Mouse (Mus musculus) spleen, postnatal 36 days (tissue): ENCODE data around the gene Cdt1.

ENCODE experiments used
- DNase-seq, 2 experiments: peaks; one replicate each; pipeline ENCODE4 v3.0.0; 2022; ENCODE audit warnings: low spot score in 2 of 2, mixed read lengths in 1 of 2

Gene Cdt1

DNA sequence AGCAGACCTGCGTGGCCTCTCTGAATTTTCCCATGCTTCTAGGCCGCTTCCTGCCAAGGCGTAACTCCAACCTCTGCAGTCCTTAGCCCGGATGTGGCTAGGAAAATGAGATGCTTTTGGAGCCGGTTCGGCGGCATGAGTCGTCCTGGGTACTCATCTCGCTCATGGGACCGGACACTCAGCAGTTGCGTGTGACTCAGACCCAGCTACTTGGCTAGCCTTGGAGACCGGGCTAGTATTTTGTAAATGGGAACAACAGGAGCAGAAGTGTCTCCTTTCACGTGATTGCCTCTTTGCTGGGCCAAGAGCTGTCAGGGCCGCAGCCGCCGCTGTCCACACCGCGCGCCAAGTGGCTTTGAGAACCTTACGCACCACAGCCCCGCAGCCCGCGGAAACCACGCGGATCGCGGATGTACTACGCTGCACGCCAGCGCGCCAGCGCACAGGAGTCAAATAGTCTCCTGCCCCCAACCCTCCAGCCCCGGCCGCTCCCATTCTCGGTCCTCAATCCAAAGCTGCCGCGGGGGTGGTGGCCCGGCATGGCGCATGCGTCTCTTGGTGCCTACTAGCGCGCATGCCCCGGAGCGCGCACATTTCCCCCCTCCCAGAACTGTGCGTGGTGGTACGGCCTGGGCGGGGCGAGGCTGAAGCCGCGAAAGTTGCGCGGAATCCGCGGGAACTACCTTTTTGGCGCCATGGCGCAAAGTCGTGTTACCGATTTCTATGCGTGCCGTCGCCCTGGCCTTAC, at the start of gene Cdt1:
Gene Cdt1, plus strand, starts transcription at position 655 of the 748 bp plus-strand sequence.
- peak; percentile 93 to 94 for DNase-seq

DNA sequence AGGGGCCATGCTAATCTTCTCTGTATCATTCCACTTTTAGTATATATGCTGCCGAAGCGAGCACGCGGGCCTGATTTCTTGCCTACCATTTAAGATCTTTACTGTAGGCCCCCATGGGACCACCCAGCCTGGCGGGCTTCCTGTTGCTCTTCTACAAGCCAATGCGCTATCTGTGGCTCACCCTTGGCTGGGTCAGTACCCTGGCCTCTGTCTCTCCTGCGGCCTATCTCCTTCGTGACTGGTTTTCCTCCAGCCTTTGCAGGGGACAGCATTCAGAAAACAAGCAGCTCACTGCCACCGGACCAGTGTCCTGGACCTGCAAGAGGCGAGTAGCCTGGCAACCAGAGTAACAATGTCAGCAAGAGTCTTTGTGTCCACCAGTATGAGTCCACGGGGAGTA, 47.2 kb upstream of the Cdt1 start:
- no peak for DNase-seq

DNA sequence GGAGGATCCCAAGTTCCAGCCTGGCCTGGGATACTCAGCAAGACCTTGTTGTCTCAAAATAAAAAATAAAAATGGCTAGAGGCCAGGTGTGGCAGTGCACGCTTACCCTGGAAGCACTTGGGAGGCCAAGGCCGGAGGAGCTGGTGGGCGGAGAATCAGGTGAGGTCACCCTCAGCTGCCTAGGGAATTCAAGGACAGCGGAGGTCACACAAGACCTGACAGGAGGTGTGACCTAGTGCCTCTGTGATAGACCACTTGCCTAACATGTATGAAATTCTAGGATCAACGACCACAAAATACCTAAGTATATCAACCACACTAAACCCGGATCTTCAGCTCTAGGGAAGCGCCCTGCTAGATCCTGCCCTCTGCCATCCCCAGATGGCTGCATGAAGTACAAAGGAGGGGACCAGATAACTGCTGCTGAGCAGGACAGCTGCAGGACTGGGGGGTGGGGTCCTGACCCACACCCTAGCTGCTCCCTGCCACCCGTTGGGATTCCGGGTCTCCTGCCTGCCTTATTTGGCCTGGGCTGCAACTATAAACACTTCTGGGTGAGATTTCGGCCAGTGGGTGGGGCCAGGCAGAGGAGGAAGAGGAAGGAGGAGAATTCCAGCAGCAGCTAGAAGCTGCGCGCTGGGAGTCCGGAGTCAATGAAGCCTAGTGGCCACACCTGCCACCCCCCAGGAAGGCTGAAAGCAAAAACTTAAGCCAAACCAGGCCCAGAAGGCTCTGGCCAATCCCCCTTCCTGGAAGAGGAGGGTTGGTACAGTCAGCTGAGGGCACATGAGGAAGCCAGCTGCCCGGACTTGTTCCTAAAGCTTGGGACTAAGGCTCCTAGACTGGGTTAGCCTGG, 44.8 kb upstream of the Cdt1 start:
- DNase-seq, result no peak

DNA sequence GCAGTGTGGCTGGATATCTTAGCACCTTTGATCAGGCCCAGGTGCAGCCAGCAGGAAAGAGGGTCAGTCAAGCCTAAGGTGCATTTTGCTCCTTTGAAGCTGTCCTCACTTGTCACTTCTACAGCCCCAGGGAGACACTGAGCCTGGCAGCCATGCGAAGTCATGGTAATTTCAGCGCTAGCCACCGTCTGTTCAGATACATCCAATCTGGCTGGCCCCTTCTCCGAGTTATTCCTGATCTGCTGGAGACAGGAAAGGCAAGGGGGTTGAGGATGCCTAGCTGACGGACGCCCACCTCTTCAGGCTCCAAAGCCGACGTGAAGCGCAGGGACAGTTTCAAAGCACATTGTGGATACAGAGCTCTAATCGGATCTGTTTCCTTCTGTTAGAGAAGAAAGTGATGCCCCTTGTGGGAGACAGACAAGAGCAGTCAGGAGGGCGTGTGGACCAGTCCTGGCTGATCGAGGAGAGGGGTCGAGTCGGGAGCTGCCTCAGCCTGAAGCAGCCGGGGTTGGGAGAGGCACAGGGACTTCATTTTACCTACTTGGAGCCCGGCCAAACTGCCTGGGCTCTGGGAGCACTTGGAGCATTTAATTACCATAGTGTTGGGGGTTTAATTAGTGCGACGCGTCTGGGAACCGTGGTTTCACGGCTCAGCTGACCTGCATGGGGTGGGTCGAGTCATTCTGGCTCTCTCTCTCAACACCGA, 44.0 kb upstream of the Cdt1 start:
- no peak for DNase-seq

DNA sequence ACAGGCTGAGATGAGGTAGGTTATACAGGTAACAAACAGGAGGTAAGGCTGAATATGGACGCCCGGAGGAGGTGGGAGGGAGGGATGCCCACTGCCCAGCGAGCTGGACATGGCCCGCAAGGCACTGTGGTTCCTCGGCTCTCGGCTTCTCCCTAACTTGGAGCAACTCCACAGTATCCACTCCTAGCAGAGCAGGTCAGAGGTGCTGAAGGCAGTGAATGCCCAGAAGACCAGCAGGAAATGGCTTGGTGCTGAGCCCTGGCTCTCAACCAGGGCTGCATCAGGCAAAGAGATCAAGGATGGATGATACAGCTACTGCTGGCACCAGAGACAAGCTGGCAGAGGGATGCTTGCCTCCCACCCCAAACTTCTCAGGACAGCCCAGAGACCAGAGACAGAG, 43.3 kb upstream of the Cdt1 start:
- no peak for DNase-seq

DNA sequence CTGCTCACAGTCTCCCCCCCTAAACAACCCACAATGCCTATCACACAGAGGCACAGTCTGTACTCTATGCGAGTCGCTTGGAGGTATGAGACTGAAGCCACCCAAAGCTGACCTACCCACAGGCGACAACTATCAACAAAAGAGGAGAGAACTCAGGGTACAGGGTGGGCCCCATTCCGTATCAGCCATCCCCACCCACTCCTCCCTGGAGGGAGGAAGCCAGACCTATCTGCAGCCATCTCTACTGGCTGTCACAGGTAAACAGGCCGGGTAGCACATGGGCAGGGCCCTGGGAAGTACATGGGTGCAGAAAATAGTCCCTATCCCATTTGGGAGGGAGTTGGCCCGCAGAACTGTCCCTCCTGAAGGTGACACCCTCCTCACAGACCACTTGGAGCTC, 42.8 kb upstream of the Cdt1 start:
- no peak for DNase-seq

DNA sequence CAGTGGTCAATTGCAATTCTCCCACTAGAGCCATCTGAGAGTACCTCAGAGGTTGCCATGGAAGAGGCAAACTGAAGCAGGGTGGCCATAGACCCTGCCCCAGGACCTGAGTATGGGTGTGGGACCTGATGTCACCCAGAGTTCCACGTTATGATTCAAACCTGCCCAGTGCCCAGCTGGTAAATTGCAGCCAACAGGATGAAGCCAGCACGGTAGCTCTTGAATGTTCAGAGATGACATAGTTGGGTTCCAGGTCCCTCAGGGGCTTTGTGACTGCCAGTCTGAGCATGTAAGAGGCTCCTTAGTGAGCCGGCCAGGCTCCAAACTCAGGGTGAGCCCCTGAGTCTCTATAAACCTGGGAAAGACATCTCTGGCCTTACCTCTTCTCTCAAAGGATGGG, 41.7 kb upstream of the Cdt1 start:
- DNase-seq, result no peak

DNA sequence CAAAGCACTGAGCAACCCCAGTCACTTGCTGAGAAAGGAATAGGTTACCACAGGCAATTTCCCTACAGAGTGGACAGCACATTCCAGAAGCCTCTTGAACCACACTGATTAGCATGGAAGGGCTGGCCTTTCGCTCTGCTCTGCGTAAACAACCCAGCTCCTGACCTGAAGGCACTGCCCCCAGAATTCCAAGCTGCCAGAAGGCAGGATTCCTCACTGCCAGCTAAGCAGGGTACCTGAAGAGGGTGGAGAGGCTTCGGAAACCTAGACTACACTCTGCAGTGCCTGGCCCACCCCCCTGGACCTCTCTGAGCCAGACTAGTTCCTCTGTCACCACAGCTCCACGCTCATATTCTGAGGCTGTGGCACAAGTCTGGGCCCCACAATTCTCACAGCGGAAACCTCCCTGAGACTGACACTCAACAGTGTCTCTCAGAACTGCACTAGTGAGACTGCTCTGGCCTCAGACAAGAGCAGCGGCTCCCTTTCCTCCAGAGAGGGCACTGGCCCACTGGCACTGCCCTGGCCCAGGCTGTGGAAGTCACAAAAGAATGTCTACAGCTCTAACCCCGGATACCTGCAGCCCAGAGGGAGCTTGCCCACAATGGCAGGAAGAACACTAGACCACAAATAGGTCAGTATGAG, 41.2 kb upstream of the Cdt1 start:
- no peak for DNase-seq

DNA sequence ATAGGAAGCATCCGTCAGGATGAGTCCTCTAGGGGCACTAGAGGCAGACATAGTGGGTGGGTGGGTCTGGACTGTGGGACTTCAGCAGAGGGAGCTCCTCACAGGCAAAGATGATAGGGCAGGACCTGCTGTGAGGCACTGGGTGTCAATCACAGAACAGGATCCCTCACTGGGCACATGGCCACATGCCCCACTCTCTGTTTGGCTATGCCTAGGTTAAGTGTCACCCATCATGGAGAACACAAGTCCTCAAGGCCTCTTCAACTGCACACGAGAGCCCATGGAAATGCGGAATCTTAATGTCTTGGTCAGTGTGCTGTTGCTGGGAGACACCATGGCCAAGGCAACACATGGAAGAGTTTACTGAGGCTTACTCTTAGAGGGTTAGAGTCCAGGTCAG, 39.9 kb upstream of the Cdt1 start:
- DNase-seq, result no peak

DNA sequence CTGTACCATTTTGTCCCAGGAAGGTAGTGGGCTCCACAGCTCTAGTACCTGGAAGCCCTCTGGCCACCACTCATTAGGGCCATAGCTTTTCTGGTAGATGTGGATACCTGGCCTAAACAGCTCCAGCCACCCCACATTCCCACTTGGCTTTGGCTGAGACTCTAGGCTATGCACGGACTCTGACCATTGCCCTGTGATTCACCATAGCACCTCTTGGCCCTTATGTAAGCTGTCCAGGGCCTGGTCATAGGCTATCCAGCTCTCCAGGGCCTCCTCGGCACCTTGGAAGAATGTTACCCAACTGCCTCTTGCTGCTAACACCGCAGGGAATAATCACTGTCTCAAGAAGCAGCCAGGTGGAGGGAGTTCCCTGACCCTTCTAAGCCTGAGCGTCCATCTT, 38.7 kb upstream of the Cdt1 start:
- no peak for DNase-seq

DNA sequence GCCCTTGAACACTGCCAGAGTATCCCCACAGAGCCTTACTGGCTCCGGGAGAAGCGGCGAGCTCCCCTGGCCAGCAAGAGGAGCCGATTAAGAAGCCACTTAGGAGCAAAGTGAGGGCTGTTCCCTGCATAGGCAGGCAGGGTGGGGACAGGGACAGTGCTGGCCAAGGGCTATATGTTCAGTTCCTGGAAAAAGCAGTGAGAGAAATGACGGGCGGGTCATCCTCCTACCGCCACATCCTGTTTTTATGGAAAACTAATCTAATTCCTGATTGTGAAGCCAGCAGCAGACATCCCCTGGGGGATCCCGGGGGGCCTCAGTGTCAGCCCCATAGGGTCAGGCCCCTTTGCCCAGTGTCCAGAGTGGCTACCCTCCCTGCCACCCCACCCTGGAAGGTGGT, 36.5 kb upstream of the Cdt1 start:
- no peak for DNase-seq

DNA sequence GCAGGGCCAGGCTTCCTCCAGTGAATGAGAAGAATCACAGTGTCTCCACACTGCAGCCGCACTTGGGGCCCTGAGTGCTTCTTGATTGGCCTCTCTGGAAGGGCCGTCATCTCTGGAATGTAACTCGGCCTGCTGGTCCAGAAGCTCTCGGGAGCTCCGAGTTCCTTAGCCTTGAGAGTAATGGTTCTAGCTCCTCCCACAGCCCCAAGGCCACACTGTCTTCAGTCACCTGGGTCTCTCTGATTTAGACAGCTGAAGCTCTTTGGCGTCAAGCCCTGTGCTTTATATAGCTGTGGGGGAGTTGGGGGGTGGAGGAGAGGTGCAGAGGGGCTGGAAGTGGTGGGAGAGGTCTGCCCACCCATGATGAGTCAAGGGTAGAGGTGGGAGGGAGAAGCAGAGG, 30.8 kb upstream of the Cdt1 start:
- DNase-seq, result no peak

DNA sequence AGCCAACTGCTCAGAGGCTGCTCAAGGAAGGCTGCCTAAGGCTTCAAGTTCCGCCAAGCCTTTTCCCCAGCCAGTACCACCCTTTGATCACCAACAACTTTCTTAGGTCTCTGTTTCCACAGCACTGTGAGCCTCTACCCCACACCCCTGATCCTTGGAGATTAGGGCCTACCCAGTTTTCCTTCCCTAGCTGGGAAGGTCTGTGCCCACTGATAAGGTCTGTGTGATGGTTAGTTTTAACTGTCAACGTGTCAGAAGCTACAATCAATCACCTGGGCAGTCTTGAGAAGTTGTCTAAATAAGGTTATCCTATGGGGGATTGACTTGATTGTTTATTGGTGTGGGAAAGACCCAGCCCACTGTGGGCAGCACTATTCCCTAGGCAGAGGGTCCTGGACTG, 30.0 kb upstream of the Cdt1 start:
- peak; percentile 31 to 63 for DNase-seq

DNA sequence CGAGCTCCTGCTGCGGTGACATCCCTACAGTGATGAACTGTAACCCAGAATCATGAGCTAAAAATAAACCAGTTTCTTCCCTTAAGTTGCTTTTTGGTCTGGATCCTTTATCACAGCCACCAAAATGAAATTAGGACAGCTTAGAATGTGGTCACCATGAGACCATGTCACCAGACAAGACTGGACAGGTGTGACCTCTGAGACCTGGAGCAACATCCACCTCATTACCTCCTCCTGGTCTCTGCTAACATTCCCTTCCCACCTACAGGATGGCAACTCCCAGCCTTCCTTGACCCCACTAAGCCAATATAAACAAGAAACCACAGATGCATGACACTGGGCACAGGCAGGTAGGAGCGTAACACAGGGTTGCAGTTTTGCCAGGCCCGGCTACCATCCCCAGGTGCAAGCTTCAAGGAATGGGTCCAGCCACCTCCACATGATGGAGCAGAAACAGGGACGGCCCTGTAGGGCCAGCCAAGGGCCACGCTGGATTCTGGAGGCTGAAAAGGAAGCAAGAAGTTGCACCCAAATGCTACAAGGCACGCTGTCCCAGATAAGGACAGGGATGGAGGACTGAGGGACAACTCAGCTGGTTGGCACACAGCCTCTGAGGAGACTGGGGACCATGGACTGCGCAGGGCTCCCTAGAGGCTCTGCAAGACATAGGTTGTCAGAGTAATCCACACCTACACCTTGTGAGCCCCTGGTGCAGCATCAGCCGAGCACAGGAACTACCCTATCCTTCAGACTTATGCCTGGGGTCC, 29.3 kb upstream of the Cdt1 start:
- DNase-seq, result no peak

DNA sequence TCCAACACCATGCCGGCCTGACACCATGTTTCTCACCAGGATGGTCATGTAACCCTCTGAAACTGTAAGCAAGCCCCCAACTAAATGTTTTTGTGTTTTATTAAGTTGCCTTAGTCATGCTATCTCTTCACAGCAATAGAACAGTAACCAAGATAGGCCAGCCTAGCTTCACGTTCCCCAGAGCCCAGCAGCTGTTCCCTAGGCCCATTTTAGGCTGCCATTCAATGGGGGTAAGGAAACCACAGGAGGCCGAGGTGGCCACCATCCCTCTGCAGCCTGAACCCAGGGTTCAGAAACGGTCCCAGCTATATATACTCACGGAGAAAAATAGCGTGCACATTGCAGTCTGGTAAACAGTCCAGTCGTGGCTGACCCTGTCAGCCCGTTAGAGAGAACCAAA, 23.7 kb upstream of the Cdt1 start:
- DNase-seq, result no peak

DNA sequence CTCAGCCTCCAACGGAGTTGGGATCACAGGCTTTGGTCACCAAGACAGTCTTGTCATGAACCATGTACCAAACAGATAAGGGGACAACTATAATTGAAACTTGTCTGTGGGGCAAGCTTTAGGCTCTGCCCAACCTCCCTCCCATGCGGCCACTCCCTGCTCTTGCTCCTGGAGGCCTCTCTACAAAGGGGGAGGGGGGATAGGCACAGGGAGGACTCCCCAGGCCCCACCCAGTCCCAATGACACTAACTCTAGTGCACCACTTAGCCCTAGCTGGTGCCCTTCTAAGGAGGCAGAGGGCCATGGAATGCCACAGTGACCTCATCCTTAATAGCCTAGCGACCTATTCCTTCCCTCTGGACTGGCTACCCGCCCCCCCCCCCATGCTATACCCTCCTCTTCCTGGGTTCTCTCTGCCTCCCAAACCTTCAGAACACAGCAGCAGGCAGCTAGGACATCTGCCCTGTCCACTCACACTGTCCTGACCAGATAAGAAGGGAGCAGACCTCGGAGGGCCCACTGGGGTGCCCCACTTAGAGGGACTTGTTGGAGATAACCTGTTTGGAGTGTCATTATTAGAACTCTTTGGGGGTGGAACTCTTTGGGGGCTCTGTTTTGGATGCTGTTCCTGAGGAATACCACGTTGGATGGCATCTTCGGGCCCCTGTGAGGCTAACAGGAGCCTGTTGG, 21.6 kb upstream of the Cdt1 start:
- DNase-seq, result peak in 1 of 2 experiments; percentile 56

DNA sequence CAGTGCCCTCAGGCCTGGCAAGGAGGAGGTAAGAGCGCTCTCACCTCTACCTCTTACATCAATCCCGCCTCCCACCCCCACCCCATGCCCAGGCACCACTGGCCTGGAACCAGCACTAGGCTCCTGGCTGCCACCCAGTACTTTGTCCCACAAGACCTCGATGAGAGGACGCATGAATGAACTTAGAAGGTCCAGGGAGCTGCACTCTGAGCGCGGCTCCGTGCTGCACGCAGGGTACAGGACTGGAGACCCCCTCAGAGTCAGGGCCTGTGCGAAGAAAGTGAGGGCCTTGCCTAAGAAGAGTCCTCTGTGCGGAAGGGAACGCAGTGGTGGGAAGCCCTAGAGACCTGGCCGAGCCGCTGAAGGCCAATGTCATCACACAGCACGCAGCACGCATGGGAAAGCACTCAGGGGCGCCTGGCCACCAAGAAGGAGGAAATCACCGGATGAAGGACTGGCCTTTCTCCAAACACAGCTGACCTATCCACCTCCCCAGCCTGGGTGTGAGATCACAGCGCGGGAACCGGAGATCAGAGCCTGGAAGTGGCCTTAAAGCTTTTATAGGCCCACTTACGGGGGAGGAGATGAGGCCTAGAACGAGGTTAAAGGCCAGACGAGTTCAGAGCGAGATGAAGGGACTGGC, 20.9 kb upstream of the Cdt1 start:
- no peak for DNase-seq

DNA sequence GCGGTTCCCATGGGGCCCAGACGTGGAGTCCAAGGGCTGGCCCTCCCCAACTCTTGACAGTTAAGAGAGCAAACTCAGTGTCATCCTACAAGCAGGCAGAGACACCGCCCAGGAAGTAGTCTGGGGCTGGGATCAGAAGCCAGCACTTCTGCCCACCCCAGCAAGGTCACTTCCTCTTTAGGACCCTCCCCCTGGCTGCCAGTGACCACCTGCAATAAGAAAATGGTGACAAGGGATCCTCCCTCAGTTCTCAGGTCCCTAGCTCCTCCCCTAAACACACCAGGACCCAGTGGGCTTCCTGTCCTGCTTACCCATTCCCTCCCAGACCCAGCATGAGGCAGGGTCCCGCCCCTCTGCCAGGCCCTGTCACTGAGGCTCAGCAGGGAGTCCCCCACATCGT, 20.0 kb upstream of the Cdt1 start:
- DNase-seq, result peak; percentile 88 to 90

DNA sequence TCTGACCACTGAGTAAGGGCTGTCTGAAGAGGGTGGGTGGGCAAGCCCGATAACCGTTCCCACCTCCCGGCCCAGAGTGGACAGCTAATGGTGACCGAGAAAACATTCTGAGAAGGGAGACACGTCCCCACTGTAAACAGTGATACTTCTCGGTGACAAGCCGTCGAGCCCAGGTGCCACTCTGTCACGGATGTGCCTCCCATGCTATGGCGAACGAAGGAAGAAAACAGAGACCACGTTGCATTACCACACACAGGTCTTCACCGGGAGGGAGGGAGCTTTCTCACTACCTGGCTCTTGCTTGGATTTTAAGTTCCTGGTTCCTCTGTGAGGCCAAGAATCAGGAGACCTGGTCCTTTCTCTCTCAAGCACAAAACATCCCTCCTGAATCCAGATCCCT, 19.5 kb upstream of the Cdt1 start:
- no peak for DNase-seq

DNA sequence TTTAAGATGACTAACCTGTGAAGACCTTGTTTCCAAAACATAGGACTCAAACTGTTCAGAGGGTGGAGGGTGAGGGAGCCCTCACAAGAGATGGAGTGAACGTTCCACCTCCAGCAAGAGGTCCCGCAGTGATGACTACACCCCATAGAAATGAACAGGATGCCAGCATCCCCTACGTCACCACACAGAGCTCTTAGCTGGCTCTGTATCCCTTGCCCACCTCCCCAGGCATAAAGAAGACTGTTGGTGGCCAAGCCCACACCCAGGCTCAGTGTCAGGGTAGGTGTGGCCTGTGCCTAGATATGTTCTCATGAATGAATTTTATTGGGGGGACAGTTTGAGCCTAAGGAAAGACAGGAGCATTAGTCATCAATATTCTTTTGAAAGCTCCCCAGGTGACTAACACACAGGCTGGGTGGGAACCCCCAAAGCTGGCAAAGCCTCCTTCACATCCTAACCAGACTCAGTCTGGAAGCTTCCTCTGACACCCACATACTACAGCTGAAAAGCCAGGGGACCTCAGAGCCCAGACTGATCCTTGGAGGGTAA, 18.9 kb upstream of the Cdt1 start:
- DNase-seq, result no peak
